16 mouse cellular contexts compared by ENCODE assay signal in genomic region chr19:53708401-53708800, GRCm38 (mm10). TPM values are rescaled to one million over a fixed set of nuclear protein-coding genes. Genes with fewer than 3 reads are reported as not detected.
DNase-seq lines count a peak whose midpoint lies in the region; ATAC-seq lines count a peak whose summit lies in the region.
"Had no signal": no experiment of that assay in that cellular context is flagged by ENCODE, and none has a peak within 500 bp of the region (broad histone marks: within the 10 kb centered on the region; RNA-seq: fewer than 3 reads in every experiment).

No protein-coding gene starts in this region.

- no peaks in the 10 kb centered on the region for H3K9me3 ChIP-seq in heart, embryonic 11.5 days (replicated peaks; ENCODE audit: control insufficient read depth, low read length)
- H3K9me3 ChIP-seq in neural tube, embryonic 15.5 days (replicated peaks): no peaks in the 10 kb centered on the region
- H3K9me3 ChIP-seq: midbrain, embryonic 12.5 days had no signal

- H3K27me3 ChIP-seq in heart, embryonic 11.5 days (ENCODE audit: control insufficient read depth, insufficient read depth, low read length): no peaks in the 10 kb centered on the region
- H3K27me3 ChIP-seq in neural tube, embryonic 15.5 days (replicated peaks): 0 out of 2 replicates have a peak, but pooled peaks cover 5% of the 10 kb centered on the region
- H3K27me3 ChIP-seq: midbrain, embryonic 12.5 days had no signal

- WGBS in heart, embryonic 11.5 days (ENCODE audit: insufficient replicate concordance): 44% methylated on average over 11 of the region's 11 CpGs
- 79% methylated on average over 11 of the region's 11 CpGs for WGBS in neural tube, embryonic 15.5 days

- no peak overlapping the region for H3K4me2 ChIP-seq in heart, embryonic 11.5 days
- H3K4me2 ChIP-seq in neural tube, embryonic 15.5 days: no peak overlapping the region
- H3K4me2 ChIP-seq: midbrain, embryonic 12.5 days had no signal

- H3K27ac ChIP-seq in heart, embryonic 11.5 days (ENCODE audit: low read depth, low read length): peak overlapping the region; percentile 75
- H3K27ac ChIP-seq in neural tube, embryonic 15.5 days (replicated peaks): no peak overlapping the region
- H3K27ac ChIP-seq: layer of hippocampus, adult 2 months; midbrain, embryonic 12.5 days had no signal

- H3K4me3 ChIP-seq in heart, embryonic 11.5 days (ENCODE audit: low read depth, low read length): no peak overlapping the region
- no peak overlapping the region for H3K4me3 ChIP-seq in neural tube, embryonic 15.5 days (replicated peaks)
- H3K4me3 ChIP-seq: layer of hippocampus, adult 2 months; midbrain, embryonic 12.5 days had no signal

- H3K9ac ChIP-seq in heart, embryonic 11.5 days (ENCODE audit: low read depth, low read length): no peak overlapping the region
- H3K9ac ChIP-seq in neural tube, embryonic 15.5 days (replicated peaks): no peak overlapping the region
- H3K9ac ChIP-seq: midbrain, embryonic 12.5 days had no signal

- peak; percentile 10 for DNase-seq in gastrocnemius, postnatal 10 days
- DNase-seq in gastrocnemius, postnatal 14 days: no peak
- DNase-seq in Muller cell, postnatal 12 days (ENCODE audit: inconsistent ontology term): peak; percentile 74
- peak; percentile 54 for DNase-seq in kidney, postnatal 10 days
- DNase-seq in right cerebral cortex, postnatal 4 days: no peak
- no peak for DNase-seq in layer of hippocampus, postnatal 14 days (ENCODE audit: low spot score in 2 of 2)
- DNase-seq: adrenal gland, adult 8-10 months; cerebellum, postnatal 36 days; liver; right cerebral cortex, postnatal 14 days; thymus, postnatal 14 days had no signal

- H3K4me1 ChIP-seq in heart, embryonic 11.5 days (ENCODE audit: control insufficient read depth, insufficient read depth, low read length): peaks cover 42% of the 10 kb centered on the region
- H3K4me1 ChIP-seq in neural tube, embryonic 15.5 days: peaks cover 14% of the 10 kb centered on the region

- no peaks in the 10 kb centered on the region for H3K36me3 ChIP-seq in heart, embryonic 11.5 days (ENCODE audit: control insufficient read depth, insufficient read depth, low read length)
- H3K36me3 ChIP-seq in neural tube, embryonic 15.5 days: no peaks in the 10 kb centered on the region
- H3K36me3 ChIP-seq: midbrain, embryonic 12.5 days had no signal

- ATAC-seq in heart, embryonic 11.5 days (replicated peaks; ENCODE audit: insufficient number of reproducible peaks, low FRiP score, low TSS enrichment): no peak
- no peak for ATAC-seq in neural tube, embryonic 15.5 days (ENCODE audit: low FRiP score)
- ATAC-seq: inflammation-experienced regulatory T-cells, adult 6 months had no signal

- intact Hi-C loops in gastrocnemius, postnatal 14 days (cut with DNase I; ENCODE audit: low total_unique reads): loop anchor here (10.0 kb wide), 1 partner anchor 54 kb away; no protein-coding TSS in a partner anchor

RNA-seq across cellular contexts. Expression of gene Rbm20, which starts 31.3 kb away (rescaled TPM):
- 10 to 100 TPM; 74.3 to 77.4 TPM for total RNA-seq in gastrocnemius, postnatal 10 days (2021)
- total RNA-seq in gastrocnemius, postnatal 14 days (2021): 10 to 100 TPM; 61.5 to 72.2 TPM
- polyA plus RNA-seq in heart, embryonic 11.5 days (2014; fragmentation: Nextera tagmentation; extraction: Ambion mirVana): 25.0 and 36.4 TPM in 2 replicates
- 0.51 and 1.4 TPM in 2 replicates for polyA plus RNA-seq in neural tube, embryonic 15.5 days (2015; fragmentation: Nextera tagmentation; extraction: Ambion mirVana)
- total RNA-seq in layer of hippocampus, postnatal 14 days (2021): 1 to 10 TPM; 3.1 TPM

Comparison
In these comparisons a context has a peak if more than half of its experiments do, and no peak if none do; other contexts are left out.
1. DNase-seq: peak in gastrocnemius, postnatal 10 days (single experiment), Muller cell, postnatal 12 days (single experiment) and kidney, postnatal 10 days (single experiment); none in gastrocnemius, postnatal 14 days (single experiment), right cerebral cortex, postnatal 4 days (single experiment) and layer of hippocampus, postnatal 14 days (0 of 2).
2. RNA of gene Rbm20, which starts 31.3 kb away (total RNA-seq): 74.3 to 77.4 TPM in gastrocnemius, postnatal 10 days and 61.5 to 72.2 TPM in gastrocnemius, postnatal 14 days; 3.1 TPM in layer of hippocampus, postnatal 14 days; every median in the first group is over 10 times any median in the second.